Mouse (Mus musculus) CD4-positive, CD25-positive, alpha-beta regulatory T cell, adult 4 months (primary cell): ENCODE measurements around the gene A730049H05Rik. TPM values are rescaled to one million over a fixed set of nuclear protein-coding genes. Genes with fewer than 3 reads are reported as not detected.

Experiments
- ATAC-seq: one replicate; pipeline ENCODE4 v1.8.0; 2017
- polyA plus RNA-seq, 2 experiments: library from polyadenylated mRNA; unstranded; fragments of 100-300 nt; shearing (Covaris generic); gene quantifications; one replicate each; pipeline ENCODE4 v1.2.1; 2017

A730049H05Rik gene
- polyA plus RNA-seq = not detected

GRCm38 (mm10) chr6:92816311-92816751 is at the start of gene A730049H05Rik:
Gene A730049H05Rik, plus strand, starts transcription at chr6:92816478.
- no peak for ATAC-seq

- ATAC-seq = no peak
Observed at GRCm38 (mm10) chr6:92776356-92776755, 39.9 kb upstream of the A730049H05Rik start.

- no peak for ATAC-seq
Observed at GRCm38 (mm10) chr6:92779140-92779934, 36.9 kb upstream of the A730049H05Rik start.

GRCm38 (mm10) chr6:92779935-92780205 is 36.4 kb upstream of the A730049H05Rik start:
- no peak for ATAC-seq

- no peak for ATAC-seq
Observed at GRCm38 (mm10) chr6:92781446-92781845, 34.8 kb upstream of the A730049H05Rik start.

GRCm38 (mm10) chr6:92784782-92785181 is 31.5 kb upstream of the A730049H05Rik start:
- ATAC-seq = no peak

- ATAC-seq = no peak
Observed at GRCm38 (mm10) chr6:92786701-92787375, 29.4 kb upstream of the A730049H05Rik start.

GRCm38 (mm10) chr6:92787376-92787712 is 28.9 kb upstream of the A730049H05Rik start:
- no peak for ATAC-seq

- no peak for ATAC-seq
Observed at GRCm38 (mm10) chr6:92793804-92794203, 22.5 kb upstream of the A730049H05Rik start.

- ATAC-seq = no peak
Observed at GRCm38 (mm10) chr6:92801462-92801861, 14.8 kb upstream of the A730049H05Rik start.

GRCm38 (mm10) chr6:92802421-92802820 is 13.9 kb upstream of the A730049H05Rik start:
- ATAC-seq = no peak

GRCm38 (mm10) chr6:92803213-92803612 is 13.1 kb upstream of the A730049H05Rik start:
- ATAC-seq = no peak

GRCm38 (mm10) chr6:92804254-92804971 is 11.9 kb upstream of the A730049H05Rik start:
- no peak for ATAC-seq

GRCm38 (mm10) chr6:92809818-92810217 is 6.5 kb upstream of the A730049H05Rik start:
- ATAC-seq = no peak

- ATAC-seq = no peak
Observed at GRCm38 (mm10) chr6:92810628-92811027, 5.7 kb upstream of the A730049H05Rik start.

GRCm38 (mm10) chr6:92811566-92811965 is 4.7 kb upstream of the A730049H05Rik start:
- no peak for ATAC-seq

- no peak for ATAC-seq
Observed at GRCm38 (mm10) chr6:92812702-92813370, 3.4 kb upstream of the A730049H05Rik start.

GRCm38 (mm10) chr6:92817661-92818060 is 1.4 kb downstream of the A730049H05Rik start:
- ATAC-seq = no peak

- ATAC-seq = no peak
Observed at GRCm38 (mm10) chr6:92821606-92822005, 5.3 kb downstream of the A730049H05Rik start.

- ATAC-seq = no peak
Observed at GRCm38 (mm10) chr6:92822006-92822405, 5.7 kb downstream of the A730049H05Rik start.

GRCm38 (mm10) chr6:92823991-92824390 is 7.7 kb downstream of the A730049H05Rik start:
- ATAC-seq = no peak

GRCm38 (mm10) chr6:92826561-92826960 is 10.3 kb downstream of the A730049H05Rik start:
- ATAC-seq = no peak

- ATAC-seq = no peak
Observed at GRCm38 (mm10) chr6:92827360-92827759, 11.1 kb downstream of the A730049H05Rik start.
